Mouse (Mus musculus) G1E-ER4 (cell line): ENCODE data around the gene Lrig1. TPM values are rescaled to one million over a fixed set of nuclear protein-coding genes. Genes with fewer than 3 reads are reported as not detected.

Experiments
- GATA1 ChIP-seq: IDR thresholded peaks from one replicate; pipeline ENCODE4 v1.8.0; 2012; ENCODE audit warnings: low read length, inconsistent platforms
- polyA plus RNA-seq: library from polyadenylated mRNA; stranded (reverse); fragments of >175 nt; gene quantifications from 2 replicates; pipeline ENCODE4 v1.2.3, GENCODE M21; 2012

Gene Lrig1
- polyA plus RNA-seq, 1 experiment: 3.7 TPM

DNA sequence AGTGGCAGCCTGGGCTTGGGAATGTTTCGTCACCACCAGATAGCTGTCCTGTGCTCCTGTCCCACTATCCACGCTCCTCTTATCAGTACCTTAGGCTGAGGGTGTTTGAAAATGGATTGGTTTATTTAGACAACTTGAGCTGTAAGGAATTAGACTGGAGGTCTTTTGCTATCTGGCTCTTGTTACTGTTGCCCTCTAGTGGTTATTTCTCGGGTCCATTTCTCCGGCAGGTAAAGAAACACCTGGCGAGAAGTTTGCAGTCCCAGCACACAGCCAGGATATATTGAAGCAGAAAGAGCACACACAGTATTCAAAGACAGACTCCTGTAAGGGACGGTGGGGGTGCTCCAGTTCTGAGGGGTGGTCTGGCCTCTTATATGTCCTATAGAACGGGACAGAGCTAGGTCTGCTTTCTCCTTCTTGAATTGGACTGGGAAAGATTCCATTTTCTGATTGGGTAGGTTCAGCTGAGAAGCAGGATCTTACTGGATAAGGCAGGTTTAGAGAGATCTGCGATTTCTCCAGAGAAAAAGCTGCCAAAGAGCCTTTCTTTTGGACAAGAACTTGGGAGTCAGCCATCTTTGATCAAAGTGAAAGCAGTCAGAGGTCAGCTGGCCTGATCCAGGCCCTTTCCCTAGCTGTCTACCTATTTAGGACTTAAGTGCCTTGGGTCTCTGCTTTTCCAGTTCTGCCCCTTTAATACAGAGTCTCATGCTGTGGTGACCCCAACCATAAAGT is 136.6 kb downstream of the Lrig1 start:
- no peak for TF ChIP-seq GATA1

DNA sequence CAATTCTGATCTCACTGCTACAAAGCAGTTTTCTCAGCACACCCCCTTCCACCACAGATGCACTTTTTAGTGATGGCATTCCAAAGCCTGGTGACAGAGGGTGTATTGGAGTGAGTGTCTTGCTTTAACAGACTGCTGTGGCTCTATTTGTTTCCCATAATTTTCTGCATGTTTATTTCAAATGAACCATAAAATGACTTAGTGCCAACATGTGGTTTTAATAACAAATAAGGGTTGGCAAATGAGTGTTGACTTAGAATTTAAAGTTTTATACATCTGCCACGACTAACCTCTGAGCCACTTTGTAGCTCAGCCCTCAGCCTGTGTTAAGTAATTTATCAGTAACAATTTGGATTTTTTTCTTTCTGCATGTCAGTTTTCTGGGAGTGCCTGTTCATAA is 138.6 kb downstream of the Lrig1 start:
- no peak for TF ChIP-seq GATA1

DNA sequence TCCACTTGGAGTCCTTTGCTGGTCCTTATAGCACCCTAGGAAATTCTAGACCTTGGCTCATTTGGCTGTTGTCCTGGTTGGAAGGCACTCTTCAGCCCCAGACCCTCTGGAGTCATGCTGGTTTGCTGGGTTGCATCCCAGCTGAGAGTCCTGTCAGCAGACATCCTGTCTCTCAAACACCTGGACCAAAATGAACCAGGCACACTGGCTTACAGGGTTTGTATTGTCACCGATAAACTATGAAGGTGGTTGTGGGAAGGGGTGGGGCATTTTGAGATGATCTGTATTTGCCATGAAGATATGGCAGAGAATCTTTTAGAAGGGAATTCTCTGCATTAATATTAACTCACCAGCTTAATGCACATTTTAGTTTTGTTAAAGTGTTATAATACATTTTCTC is 139.1 kb downstream of the Lrig1 start:
- no peak for TF ChIP-seq GATA1

Other genes with a start within 250 kb of the Lrig1 start
- gene Slc25a26, start 199.8 kb downstream of the Lrig1 start, polyA plus RNA-seq: 5.1 TPM in 2 replicates